Mouse (Mus musculus) megakaryocyte, embryonic 14.5 days (primary cell): Measurements from ENCODE around the gene Vezf1.

Experiments used
- FLI1 ChIP-seq: IDR thresholded peaks from 2 replicates; pipeline ENCODE4 v1.6.1; 2012; ENCODE audit warnings: low read length, inconsistent platforms, mixed read lengths
- GATA1 ChIP-seq: IDR thresholded peaks from 3 replicates; pipeline ENCODE4 v1.6.1; 2012; ENCODE audit warnings: mixed read lengths, low read length, inconsistent platforms, borderline replicate concordance

DNA sequence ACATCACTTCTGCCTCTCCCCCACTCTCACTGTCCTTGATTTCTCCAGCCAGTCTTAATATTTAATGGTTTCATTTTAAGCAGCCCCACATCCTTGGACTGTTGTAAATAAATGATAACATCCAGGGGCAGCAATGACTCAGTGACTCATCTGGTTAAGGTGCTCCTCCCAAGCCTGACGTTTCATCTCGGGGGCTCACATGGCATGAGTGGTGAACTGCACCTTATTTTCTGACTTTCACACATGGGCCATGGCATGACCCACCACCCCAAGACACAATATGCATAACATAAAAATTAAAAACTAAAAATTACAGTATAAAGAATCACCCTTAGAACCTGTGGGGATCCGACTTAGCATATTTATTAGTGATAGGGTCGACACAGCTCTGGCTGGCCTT is 22.2 kb upstream of the Vezf1 start:
- TF ChIP-seq FLI1 (no peak), GATA1 (no peak)
